Mouse (Mus musculus): ENCODE measurements around the gene Mapk8. TPM values are rescaled to one million over a fixed set of nuclear protein-coding genes. Genes with fewer than 3 reads are reported as not detected.

Mapk8 gene
- total and polyA plus RNA-seq, 2 experiments from 2014 or later, result 30.6 to 67.0 TPM

DNA sequence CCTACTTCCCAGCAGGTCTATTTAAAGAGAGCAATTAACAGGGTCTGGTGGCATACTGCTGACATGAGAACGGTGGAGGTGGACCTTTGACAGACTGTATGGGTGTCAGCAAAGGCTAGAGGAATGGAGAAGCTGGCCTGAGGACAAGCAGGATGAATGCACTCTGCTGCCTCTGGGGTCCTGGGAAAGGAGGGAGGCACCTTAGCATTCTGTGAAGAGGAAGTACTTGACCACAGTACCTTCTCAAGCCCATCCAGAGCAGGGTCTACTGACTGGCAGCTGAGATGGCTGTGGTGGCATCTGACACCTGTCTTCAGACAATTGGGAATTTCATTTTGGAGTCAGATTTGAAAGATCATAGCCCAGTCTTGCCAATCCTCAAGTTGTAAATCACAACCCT, 73.7 kb downstream of the Mapk8 start:
- Histone ChIP-seq H3K4me2 (ENCODE audit: low read depth, low read length) (no peak overlapping the region), H3K27me3 (ENCODE audit: insufficient read depth, low read length) (no peaks in the 10 kb centered on the region), H3K4me3 (ENCODE audit: low read length) (no peak overlapping the region), H3K36me3 (ENCODE audit: insufficient read depth, low read length) (no peaks in the 10 kb centered on the region), H3K9ac (replicated peaks; ENCODE audit: low read length) (no peak overlapping the region), H3K27ac (no peak overlapping the region), H3K9me3 (ENCODE audit: low read length) (no peaks in the 10 kb centered on the region), H3K4me1 (ENCODE audit: insufficient read depth, low read length) (peaks cover 6% of the 10 kb centered on the region; the same call in 1 of the 2 replicates)
- no peak for TF ChIP-seq CTCF (IDR thresholded peaks at IDR 0.05; ENCODE audit: low read depth)
- ATAC-seq (no peak), DNase-seq (ENCODE audit: low spot score) (no peak)
- WGBS, result 48% methylated on average over 1 of the region's 1 CpGs

DNA sequence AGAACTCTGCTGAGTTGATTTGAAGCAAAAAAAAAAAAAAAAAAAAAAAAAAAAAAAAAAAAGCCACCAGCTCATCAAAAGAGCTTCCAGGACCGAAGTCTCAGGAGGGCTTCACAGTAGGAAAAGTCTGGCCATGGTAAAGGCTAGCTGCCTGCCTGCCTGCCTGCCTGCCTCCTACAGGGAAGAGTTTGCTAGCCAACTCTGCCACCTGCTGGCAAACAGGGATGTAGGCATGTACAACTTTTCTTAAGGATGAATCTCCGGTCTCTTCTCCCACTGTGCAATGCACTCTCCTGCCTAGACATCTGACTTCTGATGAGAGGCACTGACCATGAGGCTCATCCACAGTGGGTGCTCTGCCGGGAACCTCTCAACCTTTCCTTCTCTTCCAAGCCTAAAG, 75.7 kb downstream of the Mapk8 start:
- Histone ChIP-seq H3K27me3 (ENCODE audit: insufficient read depth, low read length) (no peaks in the 10 kb centered on the region), H3K9me3 (ENCODE audit: low read length) (no peaks in the 10 kb centered on the region), H3K9ac (replicated peaks; ENCODE audit: low read length) (no peak overlapping the region), H3K4me1 (ENCODE audit: insufficient read depth, low read length) (peaks cover 12% of the 10 kb centered on the region; the same call in 1 of the 2 replicates), H3K27ac (no peak overlapping the region), H3K4me3 (ENCODE audit: low read length) (no peak overlapping the region), H3K4me2 (ENCODE audit: low read depth, low read length) (no peak overlapping the region), H3K36me3 (ENCODE audit: insufficient read depth, low read length) (no peaks in the 10 kb centered on the region)
- peak; percentile 87 for DNase-seq (ENCODE audit: low spot score)
- peak; percentile 48 for ATAC-seq
- WGBS, result 15% methylated on average over 3 of the region's 3 CpGs
- peak; percentile 94 for TF ChIP-seq CTCF (IDR thresholded peaks at IDR 0.05; ENCODE audit: low read depth)

DNA sequence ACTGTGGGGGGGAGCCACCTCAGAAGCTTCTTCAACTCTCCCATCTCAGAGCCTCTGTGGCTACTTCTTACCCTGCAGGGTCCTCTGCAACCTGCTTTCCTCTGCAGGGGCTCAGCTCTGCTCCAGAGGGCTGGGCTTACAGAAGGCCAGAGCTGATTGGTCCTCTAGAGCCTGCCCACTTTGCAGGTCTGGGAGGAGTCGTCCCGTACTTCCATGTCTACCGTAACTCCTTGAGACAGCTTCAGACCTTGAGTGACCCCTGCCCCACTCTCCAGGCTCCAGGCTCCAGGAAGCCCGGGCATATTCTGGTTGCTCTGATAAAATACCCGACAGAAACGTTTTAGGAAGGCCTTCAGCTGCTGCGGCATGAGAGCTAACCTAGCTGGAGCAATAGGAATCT, 76.9 kb downstream of the Mapk8 start:
- no peak for TF ChIP-seq CTCF (IDR thresholded peaks at IDR 0.05; ENCODE audit: low read depth)
- DNase-seq (ENCODE audit: low spot score) (no peak), ATAC-seq (no peak)
- WGBS, result 16% methylated on average over 7 of the region's 7 CpGs
- Histone ChIP-seq H3K9ac (replicated peaks; ENCODE audit: low read length) (no peak overlapping the region), H3K36me3 (ENCODE audit: insufficient read depth, low read length) (no peaks in the 10 kb centered on the region), H3K27me3 (ENCODE audit: insufficient read depth, low read length) (no peaks in the 10 kb centered on the region), H3K4me2 (ENCODE audit: low read depth, low read length) (0 out of 2 replicates have a peak overlapping the region, but pooled peaks have one; percentile 16), H3K27ac (no peak overlapping the region), H3K4me1 (ENCODE audit: insufficient read depth, low read length) (peaks cover 12% of the 10 kb centered on the region; the same call in 1 of the 2 replicates), H3K4me3 (ENCODE audit: low read length) (no peak overlapping the region), H3K9me3 (ENCODE audit: low read length) (no peaks in the 10 kb centered on the region)

DNA sequence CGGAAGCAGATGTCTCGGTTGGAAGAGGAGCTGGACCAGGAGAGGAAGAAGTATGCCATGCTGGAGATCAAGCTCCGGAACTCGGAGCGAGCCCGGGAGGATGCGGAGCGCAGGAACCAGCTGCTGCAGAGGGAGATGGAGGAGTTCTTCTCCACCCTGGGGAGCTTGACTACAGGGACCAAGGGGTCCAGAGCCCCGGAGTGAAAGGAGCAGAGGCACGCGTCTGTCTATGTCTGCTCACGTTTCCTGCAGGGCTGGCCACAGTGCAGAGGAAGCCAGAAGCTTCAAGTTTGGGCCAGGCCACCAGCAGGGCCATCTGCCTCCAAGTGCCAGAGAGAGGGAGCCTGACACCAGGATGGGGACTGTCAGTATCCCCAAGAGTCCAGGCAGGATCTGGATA, 77.6 kb downstream of the Mapk8 start:
- ATAC-seq, result no peak
- 86% methylated on average over 12 of the region's 12 CpGs for WGBS

DNA sequence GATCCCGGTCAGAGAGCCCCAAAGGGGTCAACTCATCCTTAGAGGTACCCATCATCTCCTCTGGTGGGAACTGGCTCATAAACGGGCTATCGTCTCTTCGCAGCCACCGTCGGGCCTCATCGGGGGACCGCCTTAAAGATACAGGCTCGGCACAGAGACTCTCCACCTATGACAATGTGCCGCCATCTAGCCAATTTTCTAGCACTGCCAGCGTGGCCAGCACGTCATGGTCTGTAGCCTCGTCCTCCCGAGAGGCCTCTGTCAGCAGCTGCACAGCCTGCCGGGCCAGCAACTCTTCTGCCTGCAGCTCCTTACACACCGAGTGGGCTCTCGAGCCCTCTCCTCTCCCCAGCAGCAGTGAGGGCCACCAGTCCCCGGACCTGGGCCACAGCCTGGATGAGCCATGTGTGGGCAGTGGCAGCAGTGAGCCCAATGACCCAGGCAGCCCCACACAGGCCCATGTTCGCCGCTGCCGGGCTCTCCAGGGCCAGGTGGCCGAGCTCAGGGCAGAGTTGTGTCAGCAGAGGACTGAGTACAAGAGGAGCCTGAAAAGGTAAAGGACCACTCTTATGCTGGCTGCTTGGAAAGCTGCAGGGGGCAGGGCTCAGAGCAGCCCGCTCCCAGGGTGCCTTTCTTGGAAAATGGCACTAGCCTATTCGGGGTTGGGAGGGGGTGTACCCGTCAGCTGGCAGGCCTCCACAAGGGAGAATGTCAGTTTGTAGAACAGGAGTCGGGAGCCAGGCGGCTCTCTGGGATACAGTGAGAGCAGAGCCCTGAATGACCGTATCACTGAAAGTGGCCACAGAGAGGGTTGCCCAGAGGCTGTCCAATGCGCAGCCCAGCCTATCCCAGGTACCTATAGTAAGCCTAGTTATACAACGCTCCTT, 79.8 kb downstream of the Mapk8 start:
- H3K9ac ChIP-seq (replicated peaks; ENCODE audit: low read length), result no peak overlapping the region

More for the DNA sequence above, 77.6 kb downstream of the Mapk8 start:
- Histone ChIP-seq H3K27ac (no peak overlapping the region), H3K4me3 (ENCODE audit: low read length) (no peak overlapping the region), H3K27me3 (ENCODE audit: insufficient read depth, low read length) (no peaks in the 10 kb centered on the region), H3K4me1 (ENCODE audit: insufficient read depth, low read length) (peaks cover 12% of the 10 kb centered on the region; the same call in 1 of the 2 replicates), H3K9ac (replicated peaks; ENCODE audit: low read length) (no peak overlapping the region), H3K9me3 (ENCODE audit: low read length) (no peaks in the 10 kb centered on the region), H3K36me3 (ENCODE audit: insufficient read depth, low read length) (no peaks in the 10 kb centered on the region), H3K4me2 (ENCODE audit: low read depth, low read length) (no peak overlapping the region)
- no peak for TF ChIP-seq CTCF (IDR thresholded peaks at IDR 0.05; ENCODE audit: low read depth)
- DNase-seq (ENCODE audit: low spot score), result no peak

DNA sequence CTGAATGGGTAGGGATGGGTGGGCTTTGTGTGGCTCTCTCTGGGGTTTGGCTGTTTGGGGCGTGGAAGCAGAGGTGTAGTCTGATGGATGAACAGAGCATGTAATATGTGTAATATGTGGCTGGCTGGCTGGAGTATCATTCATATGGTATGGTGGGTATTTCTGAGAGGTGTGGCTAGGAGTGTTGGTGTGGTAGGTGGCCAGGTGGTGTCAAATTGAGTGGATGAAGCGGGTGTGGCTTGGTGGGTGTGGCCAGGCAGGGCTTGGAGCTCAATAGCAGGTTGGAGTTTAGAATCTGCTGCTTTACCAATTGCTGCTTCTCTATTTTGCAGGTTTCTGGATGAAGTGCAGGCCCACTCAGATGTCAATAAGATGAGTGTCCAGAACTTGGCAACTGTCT, 82.9 kb downstream of the Mapk8 start:
- Histone ChIP-seq H3K4me2 (ENCODE audit: low read depth, low read length) (no peak overlapping the region), H3K27me3 (ENCODE audit: insufficient read depth, low read length) (no peaks in the 10 kb centered on the region), H3K4me3 (ENCODE audit: low read length) (no peak overlapping the region), H3K9ac (replicated peaks; ENCODE audit: low read length) (no peak overlapping the region), H3K27ac (no peak overlapping the region), H3K36me3 (ENCODE audit: insufficient read depth, low read length) (no peaks in the 10 kb centered on the region), H3K9me3 (ENCODE audit: low read length) (no peaks in the 10 kb centered on the region), H3K4me1 (ENCODE audit: insufficient read depth, low read length) (peaks cover 7% of the 10 kb centered on the region; the same call in 1 of the 2 replicates)
- TF ChIP-seq CTCF (IDR thresholded peaks at IDR 0.05; ENCODE audit: low read depth), result no peak
- ATAC-seq (no peak), DNase-seq (ENCODE audit: low spot score) (no peak)
- WGBS, result 97% methylated on average over 2 of the region's 2 CpGs

More for the DNA sequence above, 79.8 kb downstream of the Mapk8 start:
- Histone ChIP-seq H3K4me2 (ENCODE audit: low read depth, low read length) (no peak overlapping the region), H3K4me3 (ENCODE audit: low read length) (no peak overlapping the region), H3K36me3 (ENCODE audit: insufficient read depth, low read length) (no peaks in the 10 kb centered on the region), H3K27me3 (ENCODE audit: insufficient read depth, low read length) (no peaks in the 10 kb centered on the region), H3K4me1 (ENCODE audit: insufficient read depth, low read length) (peaks cover 12% of the 10 kb centered on the region; the same call in 1 of the 2 replicates), H3K27ac (no peak overlapping the region), H3K9me3 (ENCODE audit: low read length) (no peaks in the 10 kb centered on the region)
- no peak for TF ChIP-seq CTCF (IDR thresholded peaks at IDR 0.05; ENCODE audit: low read depth)
- DNase-seq (ENCODE audit: low spot score) (peak; percentile 56), ATAC-seq (peak; percentile 42; the same call in 1 of the 2 replicates)
- WGBS, result 48% methylated on average over 30 of the region's 30 CpGs

DNA sequence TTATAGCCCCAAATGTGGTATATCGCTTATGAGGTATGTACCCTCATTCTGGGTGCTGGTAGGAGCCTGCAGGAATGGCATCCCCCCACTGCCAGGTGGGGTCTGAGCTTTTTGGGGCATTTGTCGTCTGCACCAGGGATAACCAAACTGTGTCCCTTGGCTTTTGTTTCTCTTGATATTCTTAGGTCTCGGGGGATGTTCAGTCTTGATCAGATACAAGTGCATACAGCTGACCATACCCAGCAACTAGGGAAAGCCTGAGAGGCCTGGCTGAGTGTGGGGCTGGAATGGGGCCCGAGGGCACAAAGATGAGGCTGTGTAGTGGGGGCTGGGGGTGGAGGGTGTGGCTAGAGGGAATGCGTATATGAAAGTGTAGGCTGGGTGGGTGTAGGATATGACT, 83.3 kb downstream of the Mapk8 start:
- Histone ChIP-seq H3K9ac (replicated peaks; ENCODE audit: low read length) (no peak overlapping the region), H3K9me3 (ENCODE audit: low read length) (no peaks in the 10 kb centered on the region), H3K4me3 (ENCODE audit: low read length) (no peak overlapping the region), H3K27me3 (ENCODE audit: insufficient read depth, low read length) (no peaks in the 10 kb centered on the region), H3K4me1 (ENCODE audit: insufficient read depth, low read length) (peaks cover 7% of the 10 kb centered on the region; the same call in 1 of the 2 replicates), H3K36me3 (ENCODE audit: insufficient read depth, low read length) (no peaks in the 10 kb centered on the region), H3K4me2 (ENCODE audit: low read depth, low read length) (no peak overlapping the region), H3K27ac (no peak overlapping the region)
- DNase-seq (ENCODE audit: low spot score) (no peak), ATAC-seq (no peak)
- 90% methylated on average over 5 of the region's 5 CpGs for WGBS
- TF ChIP-seq CTCF (IDR thresholded peaks at IDR 0.05; ENCODE audit: low read depth), result no peak
